Mouse (Mus musculus) liver, adult (tissue): ENCODE measurements around the gene Nr1h5.

ENCODE experiments used
- GATA4 ChIP-seq: IDR thresholded peaks from 2 replicates; pipeline ENCODE4 v1.6.1; 2014; ENCODE audit warnings: mild to moderate bottlenecking, low read length; ENCODE audit not compliant: insufficient replicate concordance

Nr1h5 gene

GRCm38 (mm10) chr3:102964033-102964432 lies at the start of gene Nr1h5:
Gene Nr1h5 (minus strand): TSS chr3:102964133.
- TF ChIP-seq GATA4, result no peak

GRCm38 (mm10) chr3:103001595-103001994 lies 37.7 kb upstream of the Nr1h5 start:
- no peak for TF ChIP-seq GATA4

- TF ChIP-seq GATA4, result no peak
Observed at GRCm38 (mm10) chr3:102997591-102997990, 33.7 kb upstream of the Nr1h5 start.

- TF ChIP-seq GATA4, result no peak
Observed at GRCm38 (mm10) chr3:102997036-102997435, 33.1 kb upstream of the Nr1h5 start.

- no peak; the same call in 1 of the 2 replicates for TF ChIP-seq GATA4
Observed at GRCm38 (mm10) chr3:102995605-102996321, 31.8 kb upstream of the Nr1h5 start, which contains the start of gene Sike1. Gene Sike1 (plus strand): TSS chr3:102995708.

GRCm38 (mm10) chr3:102995233-102995604 lies 31.3 kb upstream of the Nr1h5 start:
- no peak for TF ChIP-seq GATA4

GRCm38 (mm10) chr3:102992936-102993335 lies 29.0 kb upstream of the Nr1h5 start:
- TF ChIP-seq GATA4, result no peak

GRCm38 (mm10) chr3:102991041-102991440 lies 27.1 kb upstream of the Nr1h5 start:
- no peak for TF ChIP-seq GATA4

- no peak for TF ChIP-seq GATA4
Observed at GRCm38 (mm10) chr3:102980349-102980736, 16.4 kb upstream of the Nr1h5 start.

GRCm38 (mm10) chr3:102979550-102980348 lies 15.8 kb upstream of the Nr1h5 start:
- TF ChIP-seq GATA4, result no peak

- no peak for TF ChIP-seq GATA4
Observed at GRCm38 (mm10) chr3:102976906-102977305, 13.0 kb upstream of the Nr1h5 start.

GRCm38 (mm10) chr3:102970508-102970907 lies 6.6 kb upstream of the Nr1h5 start:
- TF ChIP-seq GATA4, result no peak

GRCm38 (mm10) chr3:102970067-102970466 lies 6.1 kb upstream of the Nr1h5 start:
- TF ChIP-seq GATA4, result no peak

GRCm38 (mm10) chr3:102955596-102955995 lies 8.3 kb downstream of the Nr1h5 start:
- TF ChIP-seq GATA4, result no peak

- TF ChIP-seq GATA4, result no peak
Observed at GRCm38 (mm10) chr3:102955143-102955542, 8.8 kb downstream of the Nr1h5 start.

- no peak for TF ChIP-seq GATA4
Observed at GRCm38 (mm10) chr3:102954476-102954875, 9.5 kb downstream of the Nr1h5 start.
